Mouse (Mus musculus) cerebellum, adult 2 months (tissue): ENCODE measurements around the gene Cd47. TPM values are rescaled to one million over a fixed set of nuclear protein-coding genes. Genes with fewer than 3 reads are reported as not detected.
"Not testable (repeated sequence)": the region's sequence is repeated elsewhere in the genome, so short reads cannot be mapped to it uniquely, and the experiment has no call there.

Source experiments
- DNase-seq, 2 experiments: peaks; one replicate each; pipeline ENCODE4 v3.0.0; 2021
- H3K27ac ChIP-seq: fragments of 200-500 bp; 2 replicates; pipeline ENCODE4 v1.5.1; 2012; ENCODE audit warnings: low read length, control low read depth, inconsistent platforms; ENCODE audit not compliant: insufficient read depth
- H3K27me3 ChIP-seq: fragments of 200-500 bp; 2 replicates; pipeline ENCODE4 v1.6.1; 2012; ENCODE audit warnings: inconsistent platforms, mild to moderate bottlenecking, low read length, moderate library complexity; ENCODE audit not compliant: control insufficient read depth, insufficient read depth
- H3K4me1 ChIP-seq: fragments of 200-500 bp; 2 replicates; pipeline ENCODE4 v1.6.1; 2011; ENCODE audit warnings: low read length; ENCODE audit not compliant: control insufficient read depth, insufficient read depth
- H3K4me3 ChIP-seq: fragments of 200-500 bp; replicated peaks from 2 replicates; pipeline ENCODE3; 2011; ENCODE audit warnings: mild to moderate bottlenecking, low read depth, low read length, control low read depth; ENCODE audit not compliant: insufficient read depth
- CTCF ChIP-seq: fragments of 200-500 bp; IDR thresholded peaks from 2 replicates; pipeline ENCODE4 v1.5.1; 2011; ENCODE audit warnings: low read depth, mild to moderate bottlenecking, control low read depth, low read length, moderate library complexity, borderline replicate concordance; ENCODE audit not compliant: insufficient read depth
- POLR2A ChIP-seq: fragments of 200-500 bp; IDR thresholded peaks from 2 replicates; pipeline ENCODE4 v1.6.1; 2011; ENCODE audit warnings: low read length, control low read depth, borderline replicate concordance; ENCODE audit not compliant: insufficient read depth
- WGBS: fragments of 180-500 bp; shearing (Covaris S2); methylation state at CpG from one replicate; pipeline ENCODE4 v1.1.7; 2018; 5-methylcytosine and 5-hydroxymethylcytosine counted together
- polyA plus RNA-seq: library from polyadenylated mRNA; depleted of rRNA; stranded (reverse); fragments of >200 nt; gene quantifications from 2 replicates; pipeline ENCODE4 v1.2.3, GENCODE M21; 2012

The Cd47 gene
- polyA plus RNA-seq, 1 experiment, result 123 TPM

GRCm38 (mm10) chr16:49819494-49819893 is 19.2 kb downstream of the Cd47 start:
- Histone ChIP-seq H3K27me3 (no peaks in the 10 kb centered on the region), H3K4me3 (no peak overlapping the region), H3K4me1 (no peaks in the 10 kb centered on the region), H3K27ac (no peak overlapping the region)
- no peak for TF ChIP-seq CTCF
- TF ChIP-seq POLR2A, result no peak
- WGBS, result 95% methylated on average over 3 of the region's 3 CpGs
- no peak for DNase-seq

GRCm38 (mm10) chr16:49830911-49831310 is 30.6 kb downstream of the Cd47 start:
- 17% methylated on average over 3 of the region's 3 CpGs for WGBS
- peak; percentile 34 to 80 for DNase-seq
- H3K4me1 ChIP-seq, H3K27me3 ChIP-seq, H3K4me3 ChIP-seq, H3K27ac ChIP-seq: not testable (repeated sequence)

GRCm38 (mm10) chr16:49832339-49832738 is 32.0 kb downstream of the Cd47 start:
- WGBS, result 93% methylated on average over 3 of the region's 3 CpGs
- no peak overlapping the region for H3K27ac ChIP-seq
- no peaks in the 10 kb centered on the region for H3K4me1 ChIP-seq
- no peak for DNase-seq
- no peaks in the 10 kb centered on the region for H3K27me3 ChIP-seq
- no peak overlapping the region for H3K4me3 ChIP-seq
- no peak for TF ChIP-seq POLR2A
- no peak for TF ChIP-seq CTCF

GRCm38 (mm10) chr16:49834130-49834693 is 33.9 kb downstream of the Cd47 start:
- Histone ChIP-seq H3K4me1 (0 out of 2 replicates have a peak, but pooled peaks cover under 1% of the 10 kb centered on the region), H3K27me3 (no peaks in the 10 kb centered on the region), H3K27ac (no peak overlapping the region), H3K4me3 (no peak overlapping the region)
- DNase-seq, result no peak
- 81% methylated on average over 4 of the region's 4 CpGs for WGBS
- TF ChIP-seq POLR2A (no peak), CTCF (no peak)

GRCm38 (mm10) chr16:49836634-49837164 is 36.4 kb downstream of the Cd47 start:
- Histone ChIP-seq H3K27ac (no peak overlapping the region), H3K4me1 (0 out of 2 replicates have a peak, but pooled peaks cover 3% of the 10 kb centered on the region), H3K27me3 (no peaks in the 10 kb centered on the region), H3K4me3 (no peak overlapping the region)
- DNase-seq, result no peak
- WGBS, result 87% methylated on average over 6 of the region's 6 CpGs
- TF ChIP-seq CTCF, result no peak
- no peak for TF ChIP-seq POLR2A

GRCm38 (mm10) chr16:49838923-49839322 is 38.6 kb downstream of the Cd47 start:
- DNase-seq, result no peak
- H3K27me3 ChIP-seq, result no peaks in the 10 kb centered on the region
- WGBS, result 95% methylated on average over 6 of the region's 6 CpGs
- 0 out of 2 replicates have a peak, but pooled peaks cover 3% of the 10 kb centered on the region for H3K4me1 ChIP-seq
- H3K4me3 ChIP-seq, result no peak overlapping the region
- no peak for TF ChIP-seq POLR2A
- TF ChIP-seq CTCF, result no peak
- no peak overlapping the region for H3K27ac ChIP-seq

- TF ChIP-seq POLR2A (no peak), CTCF (no peak)
- Histone ChIP-seq H3K4me3 (no peak overlapping the region), H3K27ac (0 out of 2 replicates have a peak overlapping the region, but pooled peaks have one; percentile 12), H3K4me1 (0 out of 2 replicates have a peak, but pooled peaks cover 3% of the 10 kb centered on the region), H3K27me3 (no peaks in the 10 kb centered on the region)
- peak; percentile 61 to 72 for DNase-seq
- 31% methylated on average over 15 of the region's 15 CpGs for WGBS
Measured at GRCm38 (mm10) chr16:49839681-49840535, 39.6 kb downstream of the Cd47 start.
